Mouse (Mus musculus): ENCODE data around the gene Ttc17. TPM values are rescaled to one million over a fixed set of nuclear protein-coding genes. Genes with fewer than 3 reads are reported as not detected.
"Not testable (repeated sequence)": the region's sequence is repeated elsewhere in the genome, so short reads cannot be mapped to it uniquely, and the experiment has no call there.

Ttc17 gene
- polyA plus RNA-seq, 1 experiment from 2014 or later = 26.0 TPM

- Histone ChIP-seq H3K27me3 (no peaks in the 10 kb centered on the region), H3K9ac (no peak overlapping the region), H3K36me3 (no peaks in the 10 kb centered on the region), H3K9me3 (no peaks in the 10 kb centered on the region), H3K4me1 (replicated peaks) (peaks cover 52% of the 10 kb centered on the region), H3K27ac (replicated peaks) (no peak overlapping the region), H3K4me2 (no peak overlapping the region), H3K4me3 (no peak overlapping the region)
- WGBS = 85% methylated on average over 7 of the region's 7 CpGs
- ATAC-seq (ENCODE audit: low FRiP score, low read depth) = no peak
These were observed 4.4 kb downstream of the Ttc17 start for GRCm38 (mm10) chr2:94402096-94402495.

DNA sequence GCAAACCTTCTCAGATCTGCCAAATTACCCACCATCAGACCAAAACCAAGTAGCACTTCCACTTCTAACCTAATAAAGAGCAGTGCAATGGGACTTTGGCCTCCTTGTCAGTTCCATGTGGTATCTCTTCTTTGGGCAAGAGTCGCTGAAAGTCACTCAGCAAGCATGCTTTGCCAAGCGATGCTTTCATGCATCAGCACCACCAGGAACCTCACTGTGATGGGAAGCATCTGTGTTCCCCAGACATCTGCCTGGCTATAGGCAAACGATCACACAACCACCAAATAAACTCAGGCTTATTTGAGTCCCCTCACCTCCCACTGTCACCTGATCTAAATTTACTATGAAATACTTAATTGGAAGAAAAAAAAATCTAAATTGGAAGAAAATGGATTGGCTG, 5.5 kb downstream of the Ttc17 start:
- no peak overlapping the region for H3K4me2 ChIP-seq
- H3K4me1 ChIP-seq (replicated peaks) = peaks cover 51% of the 10 kb centered on the region
- no peak overlapping the region for H3K27ac ChIP-seq (replicated peaks)
- no peak overlapping the region for H3K9ac ChIP-seq
- H3K36me3 ChIP-seq = no peaks in the 10 kb centered on the region
- 69% methylated on average over 3 of the region's 3 CpGs for WGBS
- H3K9me3 ChIP-seq = no peaks in the 10 kb centered on the region
- H3K4me3 ChIP-seq = no peak overlapping the region
- no peaks in the 10 kb centered on the region for H3K27me3 ChIP-seq
- no peak for ATAC-seq (ENCODE audit: low FRiP score, low read depth)

- Histone ChIP-seq H3K36me3 (no peaks in the 10 kb centered on the region), H3K4me2 (0 out of 2 replicates have a peak overlapping the region, but pooled peaks have one; percentile 8), H3K9me3 (no peaks in the 10 kb centered on the region), H3K27ac (replicated peaks) (peak overlapping the region; percentile 63), H3K9ac (no peak overlapping the region), H3K4me3 (no peak overlapping the region), H3K4me1 (replicated peaks) (peaks cover 28% of the 10 kb centered on the region), H3K27me3 (no peaks in the 10 kb centered on the region)
- peak; percentile 85 for ATAC-seq (ENCODE audit: low FRiP score, low read depth)
- 47% methylated on average over 8 of the region's 8 CpGs for WGBS
These were observed 8.1 kb downstream of the Ttc17 start for GRCm38 (mm10) chr2:94398138-94398970.

- no peak overlapping the region for H3K9ac ChIP-seq
- H3K36me3 ChIP-seq = no peaks in the 10 kb centered on the region
- H3K4me3 ChIP-seq = no peak overlapping the region
- peaks cover 28% of the 10 kb centered on the region for H3K4me1 ChIP-seq (replicated peaks)
- H3K27me3 ChIP-seq = no peaks in the 10 kb centered on the region
- 82% methylated on average over 5 of the region's 5 CpGs for WGBS
- H3K9me3 ChIP-seq = no peaks in the 10 kb centered on the region
- H3K4me2 ChIP-seq = no peak overlapping the region
- H3K27ac ChIP-seq (replicated peaks) = peak overlapping the region; percentile 63
- ATAC-seq (ENCODE audit: low FRiP score, low read depth) = no peak
These were observed 9.0 kb downstream of the Ttc17 start for GRCm38 (mm10) chr2:94397453-94397852.

GRCm38 (mm10) chr2:94396325-94396724, 10.2 kb downstream of the Ttc17 start:
- no peaks in the 10 kb centered on the region for H3K9me3 ChIP-seq
- H3K27ac ChIP-seq (replicated peaks) = no peak overlapping the region
- no peaks in the 10 kb centered on the region for H3K36me3 ChIP-seq
- peaks cover 25% of the 10 kb centered on the region for H3K4me1 ChIP-seq (replicated peaks)
- no peak overlapping the region for H3K4me2 ChIP-seq
- 92% methylated on average over 5 of the region's 5 CpGs for WGBS
- H3K9ac ChIP-seq = no peak overlapping the region
- H3K4me3 ChIP-seq = no peak overlapping the region
- no peaks in the 10 kb centered on the region for H3K27me3 ChIP-seq
- no peak for ATAC-seq (ENCODE audit: low FRiP score, low read depth)

DNA sequence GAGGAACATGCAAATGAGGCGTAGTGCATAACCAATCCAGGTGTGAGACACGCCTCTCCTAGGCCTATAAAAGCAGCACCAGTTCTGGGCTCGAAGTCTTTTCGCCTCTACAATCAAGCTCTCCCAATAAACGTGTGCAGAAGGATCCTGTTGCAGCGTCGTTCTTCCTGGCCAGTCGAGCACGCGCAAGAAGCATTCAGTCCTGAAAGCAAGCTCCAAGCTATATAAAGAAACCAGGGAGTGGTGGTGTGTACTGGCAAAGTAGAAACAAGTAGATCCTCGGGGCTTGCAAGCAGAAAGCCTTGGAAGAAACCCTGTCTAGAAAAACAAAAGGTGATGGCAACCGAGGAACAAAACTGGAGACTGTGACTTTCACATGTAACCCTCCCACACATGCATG, 15.4 kb downstream of the Ttc17 start:
- 92% methylated on average over 12 of the region's 12 CpGs for WGBS

DNA sequence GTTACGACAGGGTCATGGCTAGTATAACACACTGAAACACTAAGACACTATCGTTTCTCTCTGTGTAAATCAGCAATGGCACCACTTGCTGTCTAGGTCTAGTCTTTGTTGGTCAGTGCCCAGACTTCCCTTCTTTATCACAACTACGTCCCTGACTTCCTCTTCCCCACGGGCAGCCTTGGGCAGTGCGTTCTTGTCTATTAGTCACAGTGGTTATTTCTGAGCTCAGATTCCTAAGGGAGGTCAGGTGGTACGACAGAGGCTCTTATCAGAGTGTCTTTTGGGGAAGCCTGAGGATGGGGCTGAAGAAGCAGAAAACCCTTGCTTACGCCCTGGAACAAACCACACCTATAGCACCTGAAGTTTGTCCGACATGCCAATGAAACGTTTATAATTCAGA, 17.5 kb downstream of the Ttc17 start:
- Histone ChIP-seq H3K27ac (replicated peaks) (no peak overlapping the region), H3K27me3 (no peaks in the 10 kb centered on the region), H3K36me3 (peaks cover 7% of the 10 kb centered on the region; the same call in 1 of the 2 replicates), H3K4me3 (no peak overlapping the region), H3K9ac (no peak overlapping the region), H3K4me2 (no peak overlapping the region), H3K4me1 (replicated peaks) (no peaks in the 10 kb centered on the region), H3K9me3 (no peaks in the 10 kb centered on the region)
- ATAC-seq (ENCODE audit: low FRiP score, low read depth) = no peak
- 82% methylated on average over 9 of the region's 9 CpGs for WGBS

More for the DNA sequence above, 15.4 kb downstream of the Ttc17 start:
- H3K4me2 ChIP-seq; H3K4me3 ChIP-seq; H3K4me1 ChIP-seq (replicated peaks); H3K36me3 ChIP-seq; H3K27me3 ChIP-seq; H3K9ac ChIP-seq; H3K27ac ChIP-seq (replicated peaks); H3K9me3 ChIP-seq; ATAC-seq (ENCODE audit: low FRiP score, low read depth): not testable (repeated sequence)

GRCm38 (mm10) chr2:94387846-94388245, 18.6 kb downstream of the Ttc17 start:
- no peaks in the 10 kb centered on the region for H3K9me3 ChIP-seq
- no peaks in the 10 kb centered on the region for H3K27me3 ChIP-seq
- no peaks in the 10 kb centered on the region for H3K4me1 ChIP-seq (replicated peaks)
- 90% methylated on average over 5 of the region's 5 CpGs for WGBS
- no peak overlapping the region for H3K27ac ChIP-seq (replicated peaks)
- H3K9ac ChIP-seq = no peak overlapping the region
- no peak overlapping the region for H3K4me3 ChIP-seq
- H3K4me2 ChIP-seq = no peak overlapping the region
- H3K36me3 ChIP-seq = peaks cover 15% of the 10 kb centered on the region
- ATAC-seq (ENCODE audit: low FRiP score, low read depth) = no peak

- H3K27me3 ChIP-seq; H3K9me3 ChIP-seq; H3K4me1 ChIP-seq (replicated peaks); H3K9ac ChIP-seq; H3K4me3 ChIP-seq; H3K4me2 ChIP-seq; H3K27ac ChIP-seq (replicated peaks); ATAC-seq (ENCODE audit: low FRiP score, low read depth): not testable (repeated sequence)
- 87% methylated on average over 10 of the region's 10 CpGs for WGBS
- peaks cover 18% of the 10 kb centered on the region for H3K36me3 ChIP-seq
These were observed 22.0 kb downstream of the Ttc17 start for GRCm38 (mm10) chr2:94384483-94384882.

- ATAC-seq (ENCODE audit: low FRiP score, low read depth) = no peak
- no peaks in the 10 kb centered on the region for H3K9me3 ChIP-seq
These were observed 25.3 kb downstream of the Ttc17 start for GRCm38 (mm10) chr2:94381057-94381647.

DNA sequence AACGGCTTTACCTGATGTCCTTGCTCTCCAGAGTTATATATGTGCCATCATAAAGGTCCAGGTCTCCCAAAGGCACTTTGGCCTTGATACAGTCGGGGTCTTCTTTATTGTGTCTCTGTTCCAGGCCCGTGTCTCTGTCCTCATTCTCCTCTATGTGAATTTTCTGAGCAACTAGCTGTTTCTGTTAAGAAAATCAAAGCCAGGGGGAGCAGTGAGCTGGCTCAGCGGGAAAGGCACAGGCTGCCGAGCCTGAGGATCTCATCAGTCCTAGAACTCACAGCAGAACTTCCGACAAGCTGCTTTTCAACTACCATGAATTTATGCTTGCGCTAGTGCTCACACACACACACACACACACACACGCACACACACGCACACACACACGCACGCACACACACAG, 27.8 kb downstream of the Ttc17 start:
- WGBS = 80% methylated on average over 11 of the region's 11 CpGs
- Histone ChIP-seq H3K27me3 (no peaks in the 10 kb centered on the region), H3K4me3 (no peak overlapping the region), H3K9me3 (no peaks in the 10 kb centered on the region), H3K27ac (replicated peaks) (no peak overlapping the region), H3K9ac (no peak overlapping the region), H3K36me3 (peaks cover 48% of the 10 kb centered on the region), H3K4me2 (no peak overlapping the region), H3K4me1 (replicated peaks) (no peaks in the 10 kb centered on the region)
- no peak for ATAC-seq (ENCODE audit: low FRiP score, low read depth)

More at GRCm38 (mm10) chr2:94381057-94381647, 25.3 kb downstream of the Ttc17 start:
- Histone ChIP-seq H3K9ac (no peak overlapping the region), H3K4me2 (no peak overlapping the region), H3K27ac (replicated peaks) (no peak overlapping the region), H3K4me3 (no peak overlapping the region), H3K4me1 (replicated peaks) (no peaks in the 10 kb centered on the region), H3K27me3 (no peaks in the 10 kb centered on the region), H3K36me3 (peaks cover 34% of the 10 kb centered on the region)
- WGBS = 76% methylated on average over 2 of the region's 2 CpGs

DNA sequence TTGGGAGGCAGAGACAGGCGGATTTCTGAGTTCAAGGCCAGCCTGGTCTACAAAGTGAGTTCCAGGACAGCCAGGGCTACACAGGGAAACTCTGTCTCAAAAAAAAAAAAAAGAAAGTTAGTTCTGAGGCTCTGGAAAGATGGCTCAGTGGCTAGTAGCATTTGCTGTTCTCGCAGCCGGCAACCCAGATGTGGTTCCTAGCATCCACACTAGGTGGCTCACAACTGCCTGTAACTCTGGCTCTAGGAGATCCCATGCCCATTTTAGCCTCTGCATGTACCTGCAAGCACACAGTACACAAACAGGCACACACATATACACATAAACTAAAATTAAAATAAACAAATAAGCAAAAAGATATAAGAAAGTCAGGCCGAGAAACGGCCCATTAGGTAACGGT, 35.4 kb downstream of the Ttc17 start:
- H3K36me3 ChIP-seq = peaks cover 75% of the 10 kb centered on the region
- no peaks in the 10 kb centered on the region for H3K4me1 ChIP-seq (replicated peaks)
- no peak overlapping the region for H3K4me2 ChIP-seq
- no peaks in the 10 kb centered on the region for H3K27me3 ChIP-seq
- no peak overlapping the region for H3K27ac ChIP-seq (replicated peaks)
- 86% methylated on average over 6 of the region's 6 CpGs for WGBS
- no peak overlapping the region for H3K9ac ChIP-seq
- ATAC-seq (ENCODE audit: low FRiP score, low read depth) = no peak
- H3K9me3 ChIP-seq = no peaks in the 10 kb centered on the region
- no peak overlapping the region for H3K4me3 ChIP-seq
